Mouse (Mus musculus) pancreas, adult 10 weeks (tissue): ENCODE data around the gene Cdc20b. TPM values are rescaled to one million over a fixed set of nuclear protein-coding genes. Genes with fewer than 3 reads are reported as not detected.

Experiments used
- polyA plus RNA-seq: library from polyadenylated mRNA; stranded (reverse); fragments of 350-450 nt; fragmentation: Illumina TruSeq; extraction: RNeasy Lipid Tissue Mini Kit (QIAGEN cat#74804); gene quantifications from one replicate; pipeline ENCODE4 v1.2.3, GENCODE M21; 2015; ENCODE audit warnings: low read depth, low replicate concordance; ENCODE audit not compliant: insufficient read depth

Cdc20b gene
- not detected for polyA plus RNA-seq

DNA sequence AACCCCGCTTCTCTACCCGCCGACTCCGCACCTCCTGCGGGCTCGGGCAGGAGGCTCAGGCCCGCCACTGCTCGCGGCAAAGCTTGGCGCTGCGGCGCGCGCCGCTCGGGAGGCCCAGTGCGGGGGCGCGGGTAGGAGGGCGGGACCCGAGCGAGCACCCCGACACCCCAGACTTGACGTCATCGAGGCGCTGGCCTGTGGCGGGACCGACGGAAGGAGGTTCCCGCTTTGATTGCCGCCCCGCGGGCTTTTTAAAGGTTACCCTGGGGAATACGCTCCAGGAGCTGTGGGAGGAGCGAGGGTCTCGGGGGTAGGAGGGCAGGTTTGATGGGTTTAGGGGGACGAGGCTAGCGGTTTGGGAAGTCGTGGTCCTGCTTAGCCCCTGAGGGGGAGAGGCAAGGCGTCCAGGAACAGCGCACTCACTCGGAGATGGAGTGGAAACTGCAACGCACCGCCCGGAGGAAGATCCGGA lies at the start of gene Cdc20b:
TSS of gene Cdc20b (plus strand) at position 162 of the 472 bp plus-strand sequence.

DNA sequence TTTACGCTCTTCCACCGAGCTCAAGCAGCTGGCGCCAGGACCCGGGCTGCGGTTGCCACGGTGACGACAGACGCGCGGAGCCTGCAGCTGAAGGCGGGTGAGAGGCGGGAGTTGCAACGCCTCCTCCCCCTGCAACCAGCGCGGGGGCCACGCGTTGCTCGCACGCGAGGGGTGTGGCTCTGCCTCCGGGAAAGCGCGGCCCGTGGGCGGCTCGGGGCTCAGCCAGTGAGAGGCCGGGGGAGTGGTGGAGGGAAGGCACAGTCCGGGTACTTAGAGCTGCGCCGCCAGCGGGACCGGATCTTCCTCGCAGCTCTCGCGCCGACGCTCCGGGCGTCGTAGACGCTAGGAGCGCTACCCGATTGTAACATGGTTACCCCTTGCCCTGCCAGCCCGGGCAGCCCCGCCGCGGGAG lies 47.4 kb upstream of the Cdc20b start, which contains the start of gene Ccno:
TSS of gene Ccno (plus strand) at position 271 of the 412 bp plus-strand sequence.

DNA sequence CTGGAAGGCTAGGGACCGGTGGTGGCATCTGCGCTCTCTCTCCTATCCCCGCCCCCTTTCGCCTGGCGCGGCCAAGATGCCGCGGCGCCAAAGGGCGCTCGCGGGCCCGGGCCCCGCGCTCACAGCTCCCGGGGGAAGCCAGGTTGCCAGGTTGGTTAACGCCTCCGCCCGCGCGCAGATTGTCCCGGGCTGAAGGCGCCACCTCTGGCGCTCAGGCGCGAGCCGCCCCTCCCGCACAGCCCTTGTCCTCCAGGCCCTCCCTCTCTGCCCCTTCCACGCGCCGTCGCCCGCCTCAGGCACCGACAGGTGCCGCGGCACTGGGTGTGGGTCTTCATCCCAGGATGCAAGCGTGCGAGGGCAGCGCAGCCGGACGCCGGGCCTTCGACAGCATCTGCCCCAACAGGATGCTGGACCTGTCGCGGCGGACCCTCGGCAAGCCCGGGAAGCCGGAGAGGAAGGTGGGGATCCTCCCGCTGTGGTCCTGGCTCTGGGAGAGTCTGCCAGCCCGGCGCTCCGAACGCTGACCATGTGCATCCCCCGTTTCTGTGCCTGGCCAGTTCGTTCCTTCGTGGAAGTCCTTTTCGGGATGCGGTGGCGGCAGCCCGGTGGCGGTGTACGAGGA lies 41.3 kb upstream of the Cdc20b start, which contains the start of gene Mcidas:
TSS of gene Mcidas (plus strand) at position 315 of the 622 bp plus-strand sequence.

DNA sequence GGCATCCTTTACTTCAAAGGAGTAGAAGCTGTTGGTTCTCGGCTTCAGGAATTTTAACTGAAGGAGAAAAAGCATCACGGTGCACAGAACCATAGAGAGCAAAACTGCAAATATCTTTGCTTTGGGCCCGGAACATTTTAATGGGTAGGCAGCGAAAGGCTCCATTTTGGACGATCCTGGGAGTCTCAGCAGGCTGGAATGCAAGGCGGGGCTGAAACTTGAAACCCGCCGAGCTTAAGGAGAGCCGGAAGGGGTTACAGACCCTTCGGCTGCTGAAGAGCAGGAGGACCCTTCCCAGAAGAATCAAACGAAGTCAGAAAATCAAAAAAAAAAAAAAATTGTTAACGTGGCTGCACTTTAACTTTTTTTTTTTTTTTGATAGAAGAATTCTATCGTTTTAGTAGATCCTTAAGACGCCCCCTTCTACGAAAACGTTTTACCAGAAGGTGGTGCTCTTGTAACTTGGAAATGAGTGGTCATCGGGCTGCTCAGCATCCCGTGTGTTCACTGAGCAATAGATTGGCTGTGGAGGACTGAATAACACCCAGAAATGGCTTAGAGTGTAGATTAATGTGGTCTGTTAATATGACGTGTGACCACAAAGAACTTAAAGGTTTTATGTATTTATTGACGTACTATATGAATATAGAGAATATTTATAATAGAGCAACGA lies 11.4 kb downstream of the Cdc20b start, which contains the start of gene Gpx8:
TSS of gene Gpx8 (minus strand) at position 200 of the 673 bp plus-strand sequence.

DNA sequence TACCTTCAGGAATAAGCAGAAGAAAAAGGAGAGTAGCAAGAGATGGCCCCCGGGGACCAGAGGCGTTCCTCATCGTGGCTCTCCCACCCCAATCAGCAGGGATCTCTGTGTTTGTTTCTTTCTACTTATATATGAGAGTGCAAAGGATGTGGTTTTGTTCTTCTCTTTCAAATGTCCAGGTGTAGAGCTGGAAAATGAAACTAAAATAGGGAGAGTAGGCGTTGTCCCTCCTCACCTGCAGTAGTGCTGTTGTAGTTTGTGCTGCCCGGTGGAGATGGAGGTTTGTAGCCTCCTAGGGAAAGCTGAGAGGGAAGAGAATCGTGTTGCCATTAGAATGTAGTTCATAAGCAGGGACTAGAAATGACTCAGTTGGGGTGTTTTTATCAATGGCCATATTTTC lies 66.0 kb downstream of the Cdc20b start, which contains the start of gene Gzma:
TSS of gene Gzma (minus strand) at position 103 of the 400 bp plus-strand sequence.

Other genes with a start within 250 kb of the Cdc20b start
- gene Plpp1, start 234.3 kb upstream of the Cdc20b start, polyA plus RNA-seq = 59.3 TPM
- gene Mtrex, start 107.7 kb upstream of the Cdc20b start, polyA plus RNA-seq = 7.6 TPM
- gene Dhx29, start 107.7 kb upstream of the Cdc20b start, polyA plus RNA-seq = 2.2 TPM
- gene Ccno, start 47.3 kb upstream of the Cdc20b start, polyA plus RNA-seq = not detected
- not detected for gene Mcidas, start 41.3 kb upstream of the Cdc20b start, polyA plus RNA-seq
- 12.5 TPM for gene Gpx8, start 11.3 kb downstream of the Cdc20b start, polyA plus RNA-seq
- not detected for gene Gzma, start 65.9 kb downstream of the Cdc20b start, polyA plus RNA-seq
- gene Esm1, start 174.5 kb downstream of the Cdc20b start, polyA plus RNA-seq = 8.4 TPM
- not detected for gene Gzmk, start 190.8 kb downstream of the Cdc20b start, polyA plus RNA-seq